Mouse (Mus musculus): ENCODE measurements at regions not wholly inside any gene's neighbourhood (a gene's known extent, or its start where the extent isn't known, plus 50 kb on each side); places are given as distances from the start of the nearest gene placed in this dataset.

- intact Hi-C loops (cut with DNase I): no loop called here
- DNase-seq: no peak
Observed at GRCm38 (mm10) chr13:47948098-47948865, 312.7 kb upstream of the Id4 start.

GRCm38 (mm10) chr13:47950456-47950855 is 310.6 kb upstream of the Id4 start:
- no peak for DNase-seq
- intact Hi-C loops (cut with DNase I): no loop called here

GRCm38 (mm10) chr13:47951043-47951442 is 310.0 kb upstream of the Id4 start:
- no peak for DNase-seq
- intact Hi-C loops (cut with DNase I): no loop called here

GRCm38 (mm10) chr13:47952946-47953345 is 308.1 kb upstream of the Id4 start:
- DNase-seq: no peak
- intact Hi-C loops (cut with DNase I): no loop called here

GRCm38 (mm10) chr13:47953776-47954175 is 307.3 kb upstream of the Id4 start:
- DNase-seq: no peak
- intact Hi-C loops (cut with DNase I): no loop called here

GRCm38 (mm10) chr13:47955504-47955903 is 305.5 kb upstream of the Id4 start:
- no peak for DNase-seq
- intact Hi-C loops (cut with DNase I): no loop called here

- no peak for DNase-seq
- intact Hi-C loops (cut with DNase I): no loop called here
Observed at GRCm38 (mm10) chr13:47957662-47958061, 303.4 kb upstream of the Id4 start.

- intact Hi-C loops (cut with DNase I): no loop called here
- no peak for DNase-seq
Observed at GRCm38 (mm10) chr13:47974216-47974615, 286.8 kb upstream of the Id4 start.

GRCm38 (mm10) chr13:47974756-47975515 is 286.1 kb upstream of the Id4 start:
- intact Hi-C loops (cut with DNase I): no loop called here
- DNase-seq: peak in 1 of 2 experiments; percentile 15

GRCm38 (mm10) chr13:47998495-47998894 is 262.5 kb upstream of the Id4 start:
- intact Hi-C loops (cut with DNase I): no loop called here
- DNase-seq: no peak

GRCm38 (mm10) chr13:47999399-47999798 is 261.6 kb upstream of the Id4 start:
- no peak for DNase-seq
- intact Hi-C loops (cut with DNase I): no loop called here

GRCm38 (mm10) chr13:48003126-48003525 is 257.9 kb upstream of the Id4 start:
- intact Hi-C loops (cut with DNase I): no loop called here
- DNase-seq: peak in 1 of 2 experiments; percentile 23

- intact Hi-C loops (cut with DNase I): no loop called here
- no peak for DNase-seq
Observed at GRCm38 (mm10) chr13:48013336-48013750, 247.7 kb upstream of the Id4 start.

GRCm38 (mm10) chr13:48015296-48015695 is 245.7 kb upstream of the Id4 start:
- intact Hi-C loops (cut with DNase I): no loop called here
- no peak for DNase-seq

- no peak for DNase-seq
- intact Hi-C loops (cut with DNase I): no loop called here
Observed at GRCm38 (mm10) chr13:48016051-48016450, 245.0 kb upstream of the Id4 start.

GRCm38 (mm10) chr13:48016606-48017005 is 244.4 kb upstream of the Id4 start:
- intact Hi-C loops (cut with DNase I): no loop called here
- DNase-seq: no peak

GRCm38 (mm10) chr13:48017649-48018048 is 243.4 kb upstream of the Id4 start:
- intact Hi-C loops (cut with DNase I): no loop called here
- DNase-seq: no peak

GRCm38 (mm10) chr13:48018606-48019005 is 242.4 kb upstream of the Id4 start:
- intact Hi-C loops (cut with DNase I): no loop called here
- no peak for DNase-seq

GRCm38 (mm10) chr13:48022958-48023615 is 237.9 kb upstream of the Id4 start:
- DNase-seq: no peak
- intact Hi-C loops (cut with DNase I): no loop called here

GRCm38 (mm10) chr13:48027775-48028489 is 233.1 kb upstream of the Id4 start:
- peak; percentile 58 to 75 for DNase-seq
- intact Hi-C loops (cut with DNase I): no loop called here

- intact Hi-C loops (cut with DNase I): no loop called here
- no peak for DNase-seq
Observed at GRCm38 (mm10) chr13:48031491-48031890, 229.5 kb upstream of the Id4 start.

All from heart, postnatal 14 days (tissue).